Mouse (Mus musculus): Measurements from ENCODE around the gene Doc2g.

Gene Doc2g

DNA sequence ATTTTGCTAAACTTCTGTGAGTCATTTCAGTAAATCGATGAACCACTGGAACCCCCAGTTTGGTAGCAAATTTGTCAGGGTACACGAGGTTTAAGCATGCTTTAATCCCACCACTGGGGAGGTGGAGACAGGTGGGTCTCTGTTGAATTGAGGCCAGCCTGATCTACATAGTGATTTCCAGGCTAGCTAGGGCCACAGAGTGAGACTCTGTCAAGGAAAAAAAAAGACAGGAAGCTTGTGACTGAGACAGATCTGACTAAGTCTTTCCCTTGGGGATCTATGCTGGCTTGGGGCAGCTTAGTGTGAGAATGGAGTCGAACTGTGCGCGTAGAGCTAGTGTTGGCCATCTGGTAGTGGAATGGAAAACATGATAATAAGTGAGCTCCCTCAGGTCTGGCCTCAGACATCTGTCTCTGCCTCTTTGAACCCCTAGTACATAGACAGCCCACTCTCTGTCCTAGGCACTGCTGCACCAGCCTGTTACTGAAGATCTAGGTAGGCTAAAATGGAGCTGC is 49.5 kb downstream of the Doc2g start:
- no peak for DNase-seq (ENCODE audit: low spot score in 2 of 2)

DNA sequence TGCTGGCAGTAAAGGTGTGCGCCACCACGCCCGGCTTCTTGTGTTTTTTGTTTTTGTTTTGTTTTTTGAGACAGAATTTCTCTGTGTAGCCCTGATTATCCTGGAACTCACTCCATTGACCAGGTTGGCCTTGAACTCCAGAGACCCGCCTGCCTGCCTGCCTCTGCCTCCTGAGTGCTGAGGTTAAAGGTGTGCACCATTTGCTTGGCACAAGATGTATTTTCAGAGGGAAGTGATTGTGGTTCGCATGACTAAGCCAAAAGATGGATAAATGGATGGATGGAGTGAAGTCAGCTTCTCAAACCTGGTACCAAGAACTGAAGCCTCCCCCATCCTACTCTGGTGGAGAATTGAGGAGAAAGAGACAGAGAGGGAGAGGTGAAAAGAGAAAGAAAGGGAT is 51.5 kb downstream of the Doc2g start:
- no peak for DNase-seq (ENCODE audit: low spot score in 2 of 2)

DNA sequence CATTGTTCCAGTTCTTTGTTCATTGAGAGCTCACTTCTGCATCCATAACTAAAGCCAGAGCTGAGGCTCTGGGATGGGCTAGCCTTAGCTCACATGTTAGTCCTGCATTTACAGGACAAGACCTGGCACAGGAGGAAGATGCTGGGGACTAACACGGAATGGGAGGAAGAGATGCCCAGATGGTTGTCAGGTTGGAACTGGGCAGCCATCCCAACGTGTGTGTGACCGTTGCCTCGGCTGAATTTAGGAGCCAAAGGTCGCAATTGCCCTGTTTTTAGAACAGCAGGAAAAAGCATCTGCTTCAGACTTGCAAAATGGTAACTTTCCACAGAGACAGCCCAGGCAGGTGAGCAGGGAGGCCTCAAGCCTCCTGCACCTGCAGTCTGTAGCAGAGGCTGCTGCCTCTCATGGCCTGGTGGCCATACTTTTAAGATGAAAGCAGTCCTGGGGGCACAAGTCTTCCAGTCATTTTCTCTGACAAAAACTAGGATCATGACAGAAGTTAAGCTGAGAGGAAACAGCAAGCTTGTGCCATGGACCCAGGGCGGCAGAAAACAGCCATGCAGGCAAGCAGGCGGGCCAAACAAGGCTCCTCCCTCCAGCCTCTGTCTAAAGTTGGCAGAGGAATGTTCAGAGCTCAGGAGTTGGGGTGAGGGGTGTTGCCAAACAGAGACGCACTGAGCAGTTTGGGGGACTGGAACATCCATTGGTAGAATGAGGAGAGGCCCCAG is 52.3 kb downstream of the Doc2g start:
- no peak for DNase-seq (ENCODE audit: low spot score in 2 of 2)

DNA sequence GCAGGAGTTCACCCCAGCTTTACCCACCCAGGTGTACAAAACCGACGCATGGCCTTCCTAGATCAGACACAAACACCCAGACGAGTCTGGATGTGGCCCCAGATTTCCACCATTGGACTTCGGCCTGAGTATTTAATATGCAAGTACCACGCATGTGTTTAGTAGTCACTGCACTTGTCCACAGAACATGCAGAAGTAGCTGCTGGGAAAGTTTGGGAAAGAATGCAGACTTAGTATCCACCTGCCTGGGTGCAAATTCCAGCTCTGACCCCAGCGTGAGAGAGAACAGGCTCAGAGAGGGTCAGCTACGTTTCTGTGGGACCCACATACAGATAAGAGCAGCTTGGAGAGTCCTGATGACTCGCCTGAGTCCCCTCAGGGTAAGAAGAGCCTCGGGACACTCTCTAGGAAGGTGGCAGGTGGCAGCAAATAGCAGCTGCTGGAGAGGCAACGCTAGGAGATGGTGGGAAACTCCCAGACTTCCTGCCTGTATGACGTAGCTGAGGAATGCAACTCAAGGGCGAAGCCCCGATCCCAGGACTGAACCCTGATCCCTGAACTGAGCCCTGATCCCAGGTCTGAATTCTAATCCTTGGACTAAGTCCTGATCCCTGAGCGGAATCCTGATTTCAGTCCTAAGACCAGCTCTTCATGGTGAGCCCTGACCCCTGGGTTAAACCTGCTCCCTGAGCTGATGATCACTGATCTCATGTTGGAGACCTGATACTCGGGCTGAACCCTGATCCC is 53.0 kb downstream of the Doc2g start:
- no peak for DNase-seq (ENCODE audit: low spot score in 2 of 2)

Measured in spleen, postnatal 14 days (tissue).